Mouse (Mus musculus) layer of hippocampus, postnatal 25 days (tissue): Measurements from ENCODE around the gene Magea4. TPM values are rescaled to one million over a fixed set of nuclear protein-coding genes. Genes with fewer than 3 reads are reported as not detected.

Experiments used
- DNase-seq, 2 experiments: peaks; one replicate each; pipeline ENCODE4 v3.0.0; 2022; ENCODE audit warnings: mixed read lengths in 2 of 2, low spot score in 1 of 2; ENCODE audit errors: extremely low spot score in 1 of 2
- microRNA-seq, 2 experiments: library from miRNA; unstranded; fragments of <30 nt; microRNA quantifications; one replicate each; pipeline ENCODE4 v1.2.0; 2021
- total RNA-seq, 2 experiments: library from RNA; stranded (reverse); gene quantifications; 2 replicates each; pipeline ENCODE4 v1.2.3; 2021

Gene Magea4
- not detected for total RNA-seq

- no peak for DNase-seq
Observed at GRCm38 (mm10) chrX:72221717-72222116, at the start of gene Magea4. Magea4 (plus strand) TSS chrX:72222017.

- DNase-seq: no peak
Observed at GRCm38 (mm10) chrX:72202944-72203554, 18.8 kb upstream of the Magea4 start.

GRCm38 (mm10) chrX:72270637-72271036 lies 48.8 kb downstream of the Magea4 start:
- DNase-seq: no peak

Small RNA genes within 50 kb of the gene (microRNA-seq; reads per million reads assigned to microRNA genes)
- gene Mir224 (2.0 to 5.0 reads per million in 2 experiments), gene Mir452 (0 to 0.60 reads per million in 2 experiments)

Other genes starting within 250 kb of the Magea4 start
- gene Fate1, start 249.0 kb upstream of the Magea4 start, total RNA-seq: not detected
- not detected for gene Cnga2, start 230.2 kb upstream of the Magea4 start, total RNA-seq
- gene Gabre, start 52.8 kb downstream of the Magea4 start, total RNA-seq: under 1 TPM; 0.05 to 0.12 TPM
- not detected for gene Magea10, start 164.8 kb downstream of the Magea4 start, total RNA-seq